Mouse (Mus musculus) MEL (cell line): Measurements from ENCODE around the gene Vmn1r94. TPM values are rescaled to one million over a fixed set of nuclear protein-coding genes. Genes with fewer than 3 reads are reported as not detected.
"Not testable (repeated sequence)": the region's sequence is repeated elsewhere in the genome, so short reads cannot be mapped to it uniquely, and the experiment has no call there.

Source experiments
- DNase-seq: peaks from one replicate; pipeline ENCODE4 v3.0.0; 2011; ENCODE audit warnings: low read depth, low spot score
- H3K27ac ChIP-seq: 2 replicates; pipeline ENCODE4 v1.5.1; 2012; ENCODE audit warnings: low read depth, mild to moderate bottlenecking, control low read depth, low read length, moderate library complexity; ENCODE audit not compliant: control insufficient read depth
- H3K27me3 ChIP-seq, 2 experiments: fragments of 150-350 bp in 1 of 2; sonication (generic) in 1 of 2; 2 replicates each; pipeline ENCODE4 v1.6.1; 2012; ENCODE audit warnings: low read length in 2 of 2, mild to moderate bottlenecking in 2 of 2, improper control_type of control experiment in 1 of 2, moderate library complexity in 1 of 2; ENCODE audit not compliant: insufficient read depth in 2 of 2, control insufficient read depth in 1 of 2
- H3K36me3 ChIP-seq, 2 experiments: 2 replicates each; pipeline ENCODE4 v1.6.1; 2012 to 2014; ENCODE audit warnings: low read length in 2 of 2, improper control_type of control experiment in 1 of 2, inconsistent platforms in 1 of 2, mild to moderate bottlenecking in 1 of 2; ENCODE audit not compliant: insufficient read depth in 2 of 2, control insufficient read depth in 1 of 2
- H3K4me1 ChIP-seq, 2 experiments: fragments of 150-350 bp in 1 of 2; sonication (generic) in 1 of 2; 2 replicates each; pipeline ENCODE4 v1.6.1; 2012; ENCODE audit warnings: low read length in 2 of 2, improper control_type of control experiment in 1 of 2, mild to moderate bottlenecking in 1 of 2; ENCODE audit not compliant: insufficient read depth in 2 of 2, control insufficient read depth in 1 of 2
- H3K4me3 ChIP-seq, 2 experiments: fragments of 150-350 bp in 1 of 2; sonication (generic) in 1 of 2; 2 replicates each; pipeline ENCODE4 v1.5.1; 2012; ENCODE audit warnings: low read depth in 2 of 2, low read length in 2 of 2, mild to moderate bottlenecking in 2 of 2, moderate library complexity in 2 of 2, control low read depth in 1 of 2, improper control_type of control experiment in 1 of 2; ENCODE audit not compliant: control insufficient read depth in 1 of 2, insufficient read depth in 1 of 2
- H3K79me2 ChIP-seq: 2 replicates; pipeline ENCODE4 v1.6.1; 2012; ENCODE audit warnings: mild to moderate bottlenecking, low read length, moderate library complexity; ENCODE audit not compliant: control insufficient read depth, poor library complexity, insufficient read depth
- H3K9ac ChIP-seq: 2 replicates; pipeline ENCODE4 v1.6.1; 2012; ENCODE audit warnings: low read depth, mild to moderate bottlenecking, control low read depth, low read length, moderate library complexity; ENCODE audit not compliant: control insufficient read depth, poor library complexity, severe bottlenecking
- H3K9me3 ChIP-seq: fragments of 150-350 bp; sonication (generic); replicated peaks from 2 replicates; pipeline ENCODE4 v1.6.1; 2012; ENCODE audit warnings: mild to moderate bottlenecking, low read length, improper control_type of control experiment, moderate library complexity; ENCODE audit not compliant: insufficient read depth
- polyA plus RNA-seq, 2 experiments: library from polyadenylated mRNA; stranded (reverse) in 1 of 2; unstranded in 1 of 2; fragments of >175 nt in 1 of 2; fragments of >200 nt in 1 of 2; gene quantifications; 2 replicates each; pipeline versions ENCODE4 v1.2.1 to v1.2.4; 2012; ENCODE audit warnings: low replicate concordance in 2 of 2, low read depth in 1 of 2; ENCODE audit not compliant: insufficient read length in 2 of 2, insufficient read depth in 1 of 2, missing spikeins in 1 of 2
- total RNA-seq: library from RNA; depleted of rRNA; stranded (reverse); fragments of 300-350 nt; gene quantifications from 2 replicates; pipeline ENCODE4 v1.2.3, GENCODE M21; 2012; rRNA removed

The Vmn1r94 gene
- not detected in 2 replicates for total RNA-seq
- polyA plus RNA-seq = not detected

DNA sequence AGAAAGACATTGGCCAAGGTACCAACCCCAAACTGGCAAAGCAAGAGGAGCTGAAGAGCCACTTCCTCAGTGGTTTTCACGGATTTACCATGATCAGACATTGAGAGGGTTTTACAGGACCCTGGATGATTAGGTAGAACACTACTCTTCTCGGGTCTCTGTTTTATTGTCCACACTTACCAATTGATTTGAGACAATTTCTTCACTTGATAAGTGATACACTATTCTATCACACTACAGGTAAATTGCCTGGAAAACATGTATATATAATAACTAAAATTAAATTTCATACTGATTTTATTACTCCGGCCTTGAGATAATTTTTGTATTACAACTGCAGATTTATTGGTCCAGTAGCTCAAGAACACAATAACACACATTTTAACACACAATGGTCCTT is at the start of gene Vmn1r94:
TSS of gene Vmn1r94 (minus strand) at position 101 of the 400 bp plus-strand sequence.
- not testable (repeated sequence) for H3K4me3 ChIP-seq, H3K36me3 ChIP-seq, H3K27ac ChIP-seq, H3K9me3 ChIP-seq, H3K4me1 ChIP-seq, H3K9ac ChIP-seq, DNase-seq, H3K79me2 ChIP-seq, H3K27me3 ChIP-seq

DNA sequence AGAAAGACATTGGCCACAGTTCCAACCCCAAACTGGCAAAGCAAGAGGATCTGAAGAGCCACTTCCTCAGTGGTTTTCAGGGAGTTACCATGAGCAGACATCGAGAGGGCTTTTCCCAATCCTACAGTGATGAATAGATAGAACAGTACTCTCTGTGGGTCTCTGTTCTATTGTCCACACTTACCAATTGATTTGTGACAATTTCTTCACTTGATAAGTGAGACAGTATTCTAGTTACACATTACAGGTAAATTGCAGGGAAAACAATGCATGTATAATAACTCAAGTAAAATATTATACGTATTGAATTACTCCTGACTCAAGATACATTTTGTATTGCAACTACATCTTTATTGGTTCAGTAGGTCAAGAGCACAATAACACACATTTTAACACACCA is 37.3 kb upstream of the Vmn1r94 start, which contains the start of gene Gm6164:
TSS of gene Gm6164 (minus strand) at position 101 of the 400 bp plus-strand sequence.
- not testable (repeated sequence) for H3K36me3 ChIP-seq, H3K79me2 ChIP-seq, H3K9me3 ChIP-seq, H3K4me3 ChIP-seq, H3K27ac ChIP-seq, DNase-seq, H3K27me3 ChIP-seq, H3K9ac ChIP-seq, H3K4me1 ChIP-seq

DNA sequence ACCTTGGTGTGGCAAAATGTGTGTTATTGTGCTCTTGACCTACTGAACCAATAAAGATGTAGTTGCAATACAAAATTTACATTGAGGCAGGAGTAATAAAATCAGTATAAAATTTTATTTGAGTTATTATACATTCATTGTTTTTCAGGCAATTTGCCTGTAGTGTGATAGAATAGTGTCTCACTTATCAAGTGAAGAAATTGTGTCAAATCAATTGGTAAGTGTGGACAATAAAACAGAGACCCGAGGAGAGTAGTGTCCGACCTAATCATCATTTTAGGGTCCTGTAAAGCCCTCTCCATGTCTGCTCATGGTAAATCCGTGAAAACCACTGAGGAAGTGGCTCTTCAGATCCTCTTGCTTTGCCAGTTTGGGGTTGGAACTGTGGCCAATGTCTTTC is 25.2 kb upstream of the Vmn1r94 start, which contains the start of gene Vmn1r95:
TSS of gene Vmn1r95 (plus strand) at position 301 of the 400 bp plus-strand sequence.
- H3K4me1 ChIP-seq, H3K36me3 ChIP-seq, DNase-seq, H3K27ac ChIP-seq, H3K9me3 ChIP-seq, H3K79me2 ChIP-seq, H3K27me3 ChIP-seq, H3K4me3 ChIP-seq, H3K9ac ChIP-seq: not testable (repeated sequence)

DNA sequence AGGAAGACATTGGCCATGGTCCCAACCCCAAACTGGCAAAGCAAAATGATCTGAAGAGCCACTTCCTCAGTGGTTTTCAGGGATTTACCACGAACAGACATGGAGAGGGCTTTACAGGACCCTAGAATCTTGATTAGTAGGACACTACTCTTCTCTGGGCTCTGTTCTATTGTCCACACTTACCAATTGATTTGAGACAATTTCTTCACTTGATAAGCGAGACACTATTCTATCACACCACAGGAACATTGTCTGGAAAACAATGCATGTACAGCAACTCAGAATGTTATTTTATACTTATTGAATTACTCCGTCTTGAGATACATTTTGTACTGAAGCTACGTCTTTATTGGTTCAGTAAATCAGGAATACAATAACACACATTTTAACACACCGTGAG is 29.2 kb downstream of the Vmn1r94 start, which contains the start of gene Vmn1r93:
TSS of gene Vmn1r93 (minus strand) at position 101 of the 400 bp plus-strand sequence.
- not testable (repeated sequence) for H3K27ac ChIP-seq, H3K4me3 ChIP-seq, H3K9me3 ChIP-seq, H3K79me2 ChIP-seq, H3K36me3 ChIP-seq, H3K27me3 ChIP-seq, DNase-seq, H3K4me1 ChIP-seq, H3K9ac ChIP-seq

DNA sequence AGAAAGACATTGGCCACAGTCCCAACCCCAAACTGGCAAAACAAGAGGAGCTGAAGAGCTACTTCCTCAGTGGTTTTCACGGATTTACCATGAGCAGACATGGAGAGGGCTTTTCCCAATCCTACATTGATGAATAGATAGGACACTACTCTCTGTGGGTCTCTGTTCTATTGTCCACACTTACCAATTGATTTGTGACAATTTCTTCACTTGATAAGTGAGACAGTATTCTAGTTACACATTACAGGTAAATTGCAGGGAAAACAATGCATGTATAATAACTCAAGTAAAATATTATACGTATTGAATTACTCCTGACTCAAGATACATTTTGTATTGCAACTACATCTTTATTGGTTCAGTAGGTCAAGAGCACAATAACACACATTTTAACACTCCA is 45.7 kb downstream of the Vmn1r94 start, which contains the start of gene Gm16442:
TSS of gene Gm16442 (minus strand) at position 101 of the 400 bp plus-strand sequence.
- not testable (repeated sequence) for H3K9me3 ChIP-seq, H3K27me3 ChIP-seq, DNase-seq, H3K4me1 ChIP-seq, H3K9ac ChIP-seq, H3K27ac ChIP-seq, H3K36me3 ChIP-seq, H3K4me3 ChIP-seq, H3K79me2 ChIP-seq

Other genes with a start within 250 kb of the Vmn1r94 start
- gene Pvr, start 247.2 kb downstream of the Vmn1r94 start, total RNA-seq = not detected in 2 replicates
- gene Pvr, start 247.2 kb downstream of the Vmn1r94 start, polyA plus RNA-seq = not detected
- gene Igsf23, start 217.6 kb downstream of the Vmn1r94 start, total RNA-seq = 0.08 TPM in 1 of 2 replicates, not detected in the other
- gene Igsf23, start 217.6 kb downstream of the Vmn1r94 start, polyA plus RNA-seq = under 1 TPM in 1 of 2 experiments, not detected in 1; 0.35 TPM
- not detected in 2 replicates for gene Ceacam20, start 203.0 kb downstream of the Vmn1r94 start, total RNA-seq
- gene Ceacam20, start 203.0 kb downstream of the Vmn1r94 start, polyA plus RNA-seq = not detected
- not detected in 2 replicates for gene Nlrp9b, start 176.9 kb downstream of the Vmn1r94 start, total RNA-seq
- not detected for gene Nlrp9b, start 176.9 kb downstream of the Vmn1r94 start, polyA plus RNA-seq
- gene Vmn1r91, start 68.7 kb downstream of the Vmn1r94 start, total RNA-seq = not detected in 2 replicates
- gene Vmn1r91, start 68.7 kb downstream of the Vmn1r94 start, polyA plus RNA-seq = not detected
- gene Gm16442, start 45.8 kb downstream of the Vmn1r94 start, total RNA-seq = not detected in 2 replicates
- not detected for gene Gm16442, start 45.8 kb downstream of the Vmn1r94 start, polyA plus RNA-seq
- not detected in 2 replicates for gene Vmn1r93, start 29.3 kb downstream of the Vmn1r94 start, total RNA-seq
- not detected for gene Vmn1r93, start 29.3 kb downstream of the Vmn1r94 start, polyA plus RNA-seq
- not detected in 2 replicates for gene Vmn1r95, start 25.3 kb upstream of the Vmn1r94 start, total RNA-seq
- gene Vmn1r95, start 25.3 kb upstream of the Vmn1r94 start, polyA plus RNA-seq = not detected
- gene Gm6164, start 37.2 kb upstream of the Vmn1r94 start, total RNA-seq = not detected in 2 replicates
- not detected for gene Gm6164, start 37.2 kb upstream of the Vmn1r94 start, polyA plus RNA-seq
- gene Gm4498, start 65.5 kb upstream of the Vmn1r94 start, total RNA-seq = not detected in 2 replicates
- gene Gm4498, start 65.5 kb upstream of the Vmn1r94 start, polyA plus RNA-seq = not detected
- gene Gm5890, start 94.5 kb upstream of the Vmn1r94 start, total RNA-seq = not detected in 2 replicates
- not detected for gene Gm5890, start 94.5 kb upstream of the Vmn1r94 start, polyA plus RNA-seq
- not detected in 2 replicates for gene Gm4133, start 165.7 kb upstream of the Vmn1r94 start, total RNA-seq
- not detected for gene Gm4133, start 165.7 kb upstream of the Vmn1r94 start, polyA plus RNA-seq
- not detected in 2 replicates for gene Gm5728, start 207.0 kb upstream of the Vmn1r94 start, total RNA-seq
- not detected for gene Gm5728, start 207.0 kb upstream of the Vmn1r94 start, polyA plus RNA-seq
- gene Vmn1r100, start 249.6 kb upstream of the Vmn1r94 start, total RNA-seq = not detected in 2 replicates
- gene Vmn1r100, start 249.6 kb upstream of the Vmn1r94 start, polyA plus RNA-seq = not detected